Mouse (Mus musculus) embryonic facial prominence, embryonic 13.5 days (tissue): ENCODE data around the gene Clstn1. TPM values are rescaled to one million over a fixed set of nuclear protein-coding genes. Genes with fewer than 3 reads are reported as not detected.

Source experiments
- ATAC-seq: fragments of 200-750 bp; cut with Nextera tagmentation; 2 replicates; pipeline ENCODE4 v1.8.0; 2017; ENCODE audit warnings: low read depth; ENCODE audit not compliant: insufficient number of reproducible peaks, insufficient read depth, low FRiP score, low TSS enrichment
- H3K27ac ChIP-seq: fragments of 300-500 bp; sonication (generic); 2 replicates; pipeline ENCODE4 v1.5.1; 2015; ENCODE audit warnings: moderate library complexity, mild to moderate bottlenecking, inconsistent platforms
- H3K27me3 ChIP-seq: fragments of 300-500 bp; sonication (generic); 2 replicates; pipeline ENCODE4 v1.6.1; 2015; ENCODE audit warnings: mild to moderate bottlenecking, inconsistent platforms
- H3K36me3 ChIP-seq: fragments of 300-500 bp; sonication (generic); 2 replicates; pipeline ENCODE4 v1.6.1; 2015; ENCODE audit warnings: mild to moderate bottlenecking, inconsistent platforms
- H3K4me1 ChIP-seq: fragments of 300-500 bp; sonication (generic); 2 replicates; pipeline ENCODE4 v1.6.1; 2015; ENCODE audit warnings: inconsistent platforms
- H3K4me2 ChIP-seq: fragments of 300-500 bp; sonication (generic); 2 replicates; pipeline ENCODE4 v1.6.1; 2015; ENCODE audit warnings: moderate library complexity, mild to moderate bottlenecking, inconsistent platforms
- H3K4me3 ChIP-seq: fragments of 300-500 bp; sonication (generic); 2 replicates; pipeline ENCODE4 v1.5.1; 2015; ENCODE audit warnings: mild to moderate bottlenecking, inconsistent platforms
- H3K9ac ChIP-seq: fragments of 300-500 bp; sonication (generic); 2 replicates; pipeline ENCODE4 v1.6.1; 2015; ENCODE audit warnings: mild to moderate bottlenecking, inconsistent platforms
- H3K9me3 ChIP-seq: fragments of 300-500 bp; sonication (generic); 2 replicates; pipeline ENCODE4 v1.6.1; 2016; ENCODE audit warnings: inconsistent platforms
- WGBS: fragments of 180-500 bp; shearing (Covaris S2); methylation state at CpG from one replicate; pipeline ENCODE4 v1.1.7; 2015; ENCODE audit warnings: mixed read lengths; 5-methylcytosine and 5-hydroxymethylcytosine counted together
- polyA plus RNA-seq: library from polyadenylated mRNA; unstranded; fragments of >200 nt; fragmentation: Nextera tagmentation; extraction: Ambion mirVana; gene quantifications from 2 replicates; pipeline ENCODE4 v1.2.1, GENCODE M21; 2015

Gene Clstn1
- polyA plus RNA-seq: 21.5 and 51.2 TPM in 2 replicates

DNA sequence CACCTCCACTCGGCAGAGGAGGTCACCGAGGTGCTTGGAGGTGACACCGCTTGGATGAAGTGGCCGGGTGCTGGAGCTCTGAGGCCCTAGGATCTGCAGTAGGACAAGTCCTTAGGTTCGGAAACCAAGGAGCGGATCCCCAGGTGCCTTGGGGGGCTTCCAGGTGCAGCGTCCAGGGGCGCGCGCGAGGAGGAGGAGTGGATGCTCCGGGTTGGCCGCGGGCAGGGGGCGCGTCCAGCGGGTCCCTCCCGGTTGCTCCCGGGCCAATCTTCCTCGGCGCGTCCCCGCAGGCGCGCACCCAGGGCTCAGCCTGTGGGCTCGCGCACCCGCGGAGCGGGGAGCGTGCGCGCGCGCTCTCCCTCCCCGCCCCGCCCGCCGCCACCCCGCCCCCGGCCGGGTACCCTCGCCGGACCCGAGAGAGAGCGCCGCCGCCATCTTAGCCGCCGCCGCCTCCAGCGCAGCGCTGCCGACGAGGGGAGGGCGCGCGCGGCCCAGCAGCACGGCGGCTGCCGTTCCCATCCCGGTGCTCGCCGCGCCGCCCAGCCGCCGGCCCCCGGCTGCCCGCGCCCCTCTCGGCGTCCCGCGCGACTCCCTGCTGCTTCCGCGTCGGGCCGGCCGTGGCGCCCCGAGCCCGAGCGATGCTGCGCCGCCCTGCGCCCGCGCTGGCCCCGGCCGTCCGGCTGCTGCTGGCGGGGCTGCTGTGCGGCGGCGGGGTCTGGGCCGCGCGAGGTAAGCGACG lies at the start of gene Clstn1:
Gene Clstn1 (plus strand): TSS at position 425 of the 739 bp plus-strand sequence.
- Histone ChIP-seq H3K4me2 (peak within 1 kb of the TSS; percentile 95), H3K9ac (peak within 1 kb of the TSS; percentile 89), H3K4me3 (peak within 1 kb of the TSS; percentile 82), H3K9me3 (0 out of 2 replicates have a peak, but pooled peaks cover under 1% of the 10 kb centered on the region), H3K4me1 (peaks cover 13% of the 10 kb centered on the region), H3K27ac (peak within 1 kb of the TSS; percentile 22; the same call in 1 of the 2 replicates), H3K36me3 (no peaks in the 10 kb centered on the region), H3K27me3 (peaks cover 57% of the 10 kb centered on the region)
- WGBS: under 1% methylated on average over 76 of the region's 103 CpGs
- ATAC-seq: peak; percentile 38

DNA sequence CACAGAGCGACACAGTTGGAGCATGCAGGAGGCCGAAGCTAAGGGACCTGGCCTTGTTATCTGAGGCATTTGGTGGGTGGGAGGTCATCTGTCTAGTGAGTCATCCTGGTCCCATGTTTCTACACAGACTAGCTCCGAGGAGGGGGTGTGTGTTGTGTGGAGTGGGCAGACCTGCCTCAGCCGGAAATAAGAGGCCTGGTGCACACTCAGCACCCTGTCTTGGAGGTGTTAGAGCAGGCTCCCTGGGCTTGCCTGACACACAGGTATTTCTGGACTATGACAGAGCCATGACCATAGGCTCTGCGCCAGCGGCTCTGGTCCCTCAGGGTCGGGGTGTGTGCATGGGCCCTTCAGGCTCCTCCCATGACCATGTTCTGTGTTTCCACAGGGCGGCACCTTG lies 46.8 kb upstream of the Clstn1 start:
- Histone ChIP-seq H3K27ac (no peak overlapping the region), H3K4me2 (no peak overlapping the region), H3K9ac (no peak overlapping the region), H3K36me3 (peaks cover 3% of the 10 kb centered on the region; the same call in 1 of the 2 replicates), H3K9me3 (no peaks in the 10 kb centered on the region), H3K4me3 (no peak overlapping the region), H3K4me1 (peaks cover 19% of the 10 kb centered on the region), H3K27me3 (no peaks in the 10 kb centered on the region)
- ATAC-seq: no peak
- WGBS: 80% methylated on average over 8 of the region's 8 CpGs

DNA sequence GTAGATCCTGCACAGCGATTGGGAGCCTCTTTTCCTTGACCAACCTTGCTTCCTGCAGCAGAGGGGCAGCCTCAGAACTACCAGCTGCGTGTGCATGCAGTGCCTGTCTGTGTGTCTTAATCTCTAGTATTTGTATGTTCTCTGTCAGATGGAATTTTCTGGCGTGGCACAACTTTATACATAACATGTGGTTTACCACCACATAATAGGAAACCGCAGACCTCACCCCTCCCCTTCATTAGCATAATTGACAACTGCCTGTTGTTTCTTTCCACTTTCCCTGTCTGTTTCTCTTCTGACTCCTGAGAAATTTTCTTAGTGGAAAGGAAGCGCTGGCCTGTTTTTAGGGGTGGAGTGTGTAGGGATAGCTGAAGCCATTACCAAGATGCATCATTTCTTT lies 44.3 kb upstream of the Clstn1 start:
- Histone ChIP-seq H3K9me3 (no peaks in the 10 kb centered on the region), H3K27ac (0 out of 2 replicates have a peak overlapping the region, but pooled peaks have one; percentile 7), H3K9ac (0 out of 2 replicates have a peak overlapping the region, but pooled peaks have one; percentile 21), H3K4me1 (peaks cover 19% of the 10 kb centered on the region), H3K4me2 (peak overlapping the region; percentile 18; the same call in 1 of the 2 replicates), H3K27me3 (no peaks in the 10 kb centered on the region), H3K4me3 (no peak overlapping the region), H3K36me3 (peaks cover 21% of the 10 kb centered on the region)
- ATAC-seq: no peak
- WGBS: 37% methylated on average over 5 of the region's 5 CpGs

DNA sequence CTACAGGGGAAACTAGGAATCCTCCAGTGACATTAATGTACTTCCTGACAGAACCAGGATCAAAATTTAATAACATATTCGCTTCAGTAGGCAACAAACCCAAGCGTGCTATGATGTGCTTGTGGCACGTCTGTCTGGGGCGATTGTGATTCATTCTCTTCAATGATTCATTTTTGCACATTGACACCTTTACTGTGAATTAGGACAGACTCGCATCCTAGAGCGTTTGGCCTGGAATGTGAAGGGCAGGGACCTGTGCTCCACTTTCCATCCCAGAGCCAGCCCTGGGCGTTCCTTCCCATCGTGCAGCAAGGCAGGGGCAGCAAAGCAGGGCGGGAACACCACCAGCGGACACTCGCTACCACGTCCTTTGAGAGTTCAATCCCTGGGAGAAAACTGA lies 43.8 kb upstream of the Clstn1 start:
- WGBS: 76% methylated on average over 12 of the region's 12 CpGs
- Histone ChIP-seq H3K27ac (no peak overlapping the region), H3K27me3 (no peaks in the 10 kb centered on the region), H3K4me2 (no peak overlapping the region), H3K36me3 (peaks cover 23% of the 10 kb centered on the region), H3K4me3 (no peak overlapping the region), H3K4me1 (peaks cover 19% of the 10 kb centered on the region), H3K9ac (no peak overlapping the region), H3K9me3 (no peaks in the 10 kb centered on the region)
- no peak for ATAC-seq

DNA sequence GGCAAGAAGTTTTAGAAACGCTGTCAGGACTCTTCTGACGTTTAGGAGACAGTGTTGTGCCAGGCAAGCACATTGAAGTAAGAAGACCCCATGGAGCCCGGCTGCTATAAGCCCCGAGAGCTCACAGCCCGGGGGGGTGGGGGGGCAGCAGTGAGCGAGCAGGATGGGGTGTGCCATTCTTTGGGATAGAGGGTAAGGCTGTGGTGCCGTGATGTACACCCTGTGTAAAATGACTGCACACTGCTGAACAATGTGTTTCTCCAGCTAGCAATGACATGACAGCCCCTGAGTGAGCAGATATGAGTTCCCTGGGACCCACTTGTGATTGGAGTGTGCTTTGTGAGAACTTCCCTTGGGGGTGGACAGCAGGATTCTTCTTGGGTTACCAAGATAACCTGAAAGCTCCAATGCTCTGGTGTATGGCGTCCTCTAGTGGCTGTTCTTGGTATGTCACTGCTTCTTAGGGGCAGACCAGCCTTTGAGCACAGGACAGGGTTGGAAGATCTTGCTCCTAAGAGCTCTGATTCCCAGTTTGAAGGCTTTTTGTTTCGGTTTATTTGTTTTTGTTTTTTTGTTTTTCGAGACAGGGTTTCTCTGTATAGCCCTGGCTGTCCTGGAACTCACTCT lies 43.2 kb upstream of the Clstn1 start:
- H3K9ac ChIP-seq: no peak overlapping the region
- peaks cover 28% of the 10 kb centered on the region for H3K36me3 ChIP-seq
- 47% methylated on average over 10 of the region's 10 CpGs for WGBS
- H3K9me3 ChIP-seq: no peaks in the 10 kb centered on the region
- H3K27me3 ChIP-seq: no peaks in the 10 kb centered on the region
- no peak overlapping the region for H3K27ac ChIP-seq
- H3K4me1 ChIP-seq: peaks cover 19% of the 10 kb centered on the region
- ATAC-seq: no peak
- no peak overlapping the region for H3K4me2 ChIP-seq
- H3K4me3 ChIP-seq: no peak overlapping the region

DNA sequence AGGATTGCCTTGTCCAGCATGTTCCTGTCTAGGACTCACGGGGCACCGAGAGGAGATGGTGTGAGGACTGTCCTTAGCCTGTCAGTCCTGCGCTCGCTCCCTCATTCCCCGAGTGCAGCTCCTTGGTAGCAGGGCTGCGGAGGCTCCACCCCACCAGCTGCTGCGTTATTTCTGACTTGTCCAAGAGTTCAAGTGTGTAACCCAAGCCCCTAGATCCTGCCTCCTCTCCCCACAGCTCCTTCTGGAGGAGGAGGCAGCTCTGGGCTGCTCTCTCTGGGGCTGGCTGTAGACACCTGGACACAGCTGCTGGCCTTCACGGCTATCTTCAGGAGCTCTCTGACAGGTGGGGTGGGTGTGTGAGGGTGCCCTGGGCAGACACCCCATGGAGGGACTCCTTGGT lies 41.4 kb upstream of the Clstn1 start:
- no peak overlapping the region for H3K4me2 ChIP-seq
- no peaks in the 10 kb centered on the region for H3K27me3 ChIP-seq
- no peak overlapping the region for H3K9ac ChIP-seq
- ATAC-seq: no peak
- H3K4me1 ChIP-seq: peaks cover 16% of the 10 kb centered on the region
- H3K4me3 ChIP-seq: no peak overlapping the region
- peaks cover 33% of the 10 kb centered on the region for H3K36me3 ChIP-seq
- 78% methylated on average over 8 of the region's 8 CpGs for WGBS
- no peak overlapping the region for H3K27ac ChIP-seq
- no peaks in the 10 kb centered on the region for H3K9me3 ChIP-seq

DNA sequence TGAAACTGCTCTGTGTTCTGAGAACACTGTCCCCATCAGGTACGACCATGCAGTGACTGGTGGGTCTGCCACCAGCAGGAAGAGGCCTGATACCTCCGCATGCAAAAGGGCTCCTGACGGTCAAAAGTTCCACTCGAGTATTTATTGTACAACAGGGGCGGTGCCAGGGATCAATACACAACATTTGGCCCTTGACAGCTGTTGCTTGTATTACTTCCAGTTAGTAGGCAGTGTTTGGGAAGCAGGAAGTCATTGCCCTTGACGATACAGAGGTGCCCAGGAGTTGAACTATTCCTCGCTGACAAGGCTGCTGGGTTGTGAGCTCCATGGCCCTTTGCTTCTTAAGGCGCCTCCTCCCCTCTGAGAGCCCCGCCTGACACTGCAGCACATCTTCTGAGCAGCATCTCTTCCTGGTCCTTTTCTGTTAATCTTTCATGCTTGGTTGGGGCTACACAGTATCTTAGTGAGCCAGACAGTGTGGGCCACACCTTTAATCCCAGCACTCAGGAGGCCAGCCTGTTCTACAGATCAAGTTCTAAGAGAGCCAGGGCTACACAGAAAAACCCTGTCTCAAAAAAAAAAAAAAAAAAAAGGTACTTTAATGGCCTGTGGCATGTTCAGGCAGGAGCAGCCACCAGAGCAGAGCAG lies 39.3 kb upstream of the Clstn1 start:
- Histone ChIP-seq H3K9me3 (no peaks in the 10 kb centered on the region), H3K4me2 (no peak overlapping the region), H3K4me3 (no peak overlapping the region), H3K4me1 (peaks cover 9% of the 10 kb centered on the region), H3K27ac (peak overlapping the region; percentile 45; the same call in 1 of the 2 replicates), H3K27me3 (no peaks in the 10 kb centered on the region), H3K9ac (no peak overlapping the region), H3K36me3 (peaks cover 40% of the 10 kb centered on the region)
- 83% methylated on average over 9 of the region's 9 CpGs for WGBS
- no peak for ATAC-seq

DNA sequence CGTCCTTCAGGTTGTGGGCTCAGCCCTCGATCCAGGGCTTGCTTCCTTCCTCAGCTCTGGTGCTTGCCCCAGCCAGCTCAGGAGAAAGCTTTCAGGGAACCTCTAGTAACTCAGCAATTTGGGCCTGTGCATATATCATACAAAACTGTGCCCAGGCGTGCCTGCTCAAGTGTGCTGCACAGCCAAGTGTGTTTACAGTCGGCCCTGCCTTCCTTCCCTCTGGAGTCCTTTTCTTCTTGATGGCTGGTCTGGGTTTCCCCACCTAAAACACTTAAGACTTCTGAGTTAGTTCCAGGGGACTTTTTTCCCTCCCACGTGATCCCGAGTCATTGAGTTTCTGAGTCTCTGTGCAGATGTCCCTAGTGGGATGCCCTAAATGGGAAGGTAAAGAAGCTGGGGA lies 38.7 kb upstream of the Clstn1 start:
- 68% methylated on average over 6 of the region's 6 CpGs for WGBS
- no peak overlapping the region for H3K4me2 ChIP-seq
- H3K9ac ChIP-seq: no peak overlapping the region
- H3K4me1 ChIP-seq: peaks cover 3% of the 10 kb centered on the region
- peaks cover 40% of the 10 kb centered on the region for H3K36me3 ChIP-seq
- H3K9me3 ChIP-seq: no peaks in the 10 kb centered on the region
- H3K4me3 ChIP-seq: no peak overlapping the region
- ATAC-seq: no peak
- no peaks in the 10 kb centered on the region for H3K27me3 ChIP-seq
- H3K27ac ChIP-seq: peak overlapping the region; percentile 45; the same call in 1 of the 2 replicates

DNA sequence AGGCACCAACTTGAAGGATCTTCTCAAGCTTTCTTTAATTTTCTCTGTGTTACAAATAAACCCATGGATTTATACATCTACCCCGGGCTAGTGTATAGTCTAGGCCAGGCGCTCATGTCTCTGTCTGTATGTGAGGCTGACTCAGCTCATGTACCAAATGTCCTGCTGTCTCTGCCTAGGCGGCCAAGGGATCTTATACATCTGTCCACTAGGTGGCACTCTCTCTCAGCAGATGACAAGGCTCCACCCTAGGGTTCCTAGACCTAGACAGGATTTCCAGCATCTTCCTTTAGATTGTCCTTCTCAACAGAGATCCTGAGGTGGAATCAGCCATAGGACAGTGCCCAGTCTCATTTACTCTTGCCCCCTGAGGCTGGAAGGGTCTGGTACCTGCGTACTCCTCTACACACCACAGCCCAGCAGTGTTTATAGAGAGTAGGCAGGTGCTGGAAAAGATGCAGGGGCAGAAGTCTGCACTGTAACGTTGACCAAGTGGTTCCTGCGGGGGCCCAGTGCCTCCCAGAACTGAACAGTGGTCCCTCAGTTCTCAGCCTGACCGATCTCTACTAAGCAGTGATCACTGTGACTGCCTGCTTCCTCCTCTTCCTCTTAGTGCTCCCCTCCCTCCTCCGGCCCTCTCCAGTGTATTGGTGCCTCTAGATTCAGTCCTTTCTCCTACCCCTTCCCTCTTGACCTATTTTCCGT lies 36.9 kb upstream of the Clstn1 start:
- no peak for ATAC-seq
- WGBS: 63% methylated on average over 9 of the region's 9 CpGs
- Histone ChIP-seq H3K27me3 (no peaks in the 10 kb centered on the region), H3K4me2 (no peak overlapping the region), H3K36me3 (peaks cover 42% of the 10 kb centered on the region), H3K9me3 (no peaks in the 10 kb centered on the region), H3K27ac (no peak overlapping the region), H3K4me3 (no peak overlapping the region), H3K9ac (no peak overlapping the region), H3K4me1 (peaks cover 3% of the 10 kb centered on the region; the same call in 1 of the 2 replicates)

DNA sequence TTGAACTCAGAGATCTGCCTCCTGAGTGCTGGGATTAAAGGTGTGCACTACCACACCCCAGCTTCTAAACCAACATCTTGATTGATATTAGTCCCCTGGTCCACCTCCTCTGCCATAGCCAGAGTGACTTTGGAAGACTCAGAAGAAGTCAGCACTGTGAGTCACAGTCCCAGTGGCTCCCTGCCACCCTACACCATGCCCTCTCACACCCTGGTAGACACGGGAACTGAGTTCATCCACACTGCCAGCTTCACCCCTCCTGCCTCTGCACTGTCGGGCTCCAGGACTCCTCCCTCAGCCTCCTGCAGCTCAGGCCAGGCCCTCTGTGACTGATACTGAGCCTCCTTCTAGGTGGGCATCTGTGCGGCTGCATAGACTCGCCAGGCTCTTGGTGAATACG lies 35.4 kb upstream of the Clstn1 start:
- no peaks in the 10 kb centered on the region for H3K27me3 ChIP-seq
- no peak overlapping the region for H3K4me2 ChIP-seq
- no peak overlapping the region for H3K4me3 ChIP-seq
- no peaks in the 10 kb centered on the region for H3K9me3 ChIP-seq
- H3K9ac ChIP-seq: no peak overlapping the region
- no peak overlapping the region for H3K27ac ChIP-seq
- peaks cover 4% of the 10 kb centered on the region; the same call in 1 of the 2 replicates for H3K4me1 ChIP-seq
- ATAC-seq: no peak
- peaks cover 34% of the 10 kb centered on the region for H3K36me3 ChIP-seq
- 84% methylated on average over 5 of the region's 5 CpGs for whole genome bisulfite sequencing

DNA sequence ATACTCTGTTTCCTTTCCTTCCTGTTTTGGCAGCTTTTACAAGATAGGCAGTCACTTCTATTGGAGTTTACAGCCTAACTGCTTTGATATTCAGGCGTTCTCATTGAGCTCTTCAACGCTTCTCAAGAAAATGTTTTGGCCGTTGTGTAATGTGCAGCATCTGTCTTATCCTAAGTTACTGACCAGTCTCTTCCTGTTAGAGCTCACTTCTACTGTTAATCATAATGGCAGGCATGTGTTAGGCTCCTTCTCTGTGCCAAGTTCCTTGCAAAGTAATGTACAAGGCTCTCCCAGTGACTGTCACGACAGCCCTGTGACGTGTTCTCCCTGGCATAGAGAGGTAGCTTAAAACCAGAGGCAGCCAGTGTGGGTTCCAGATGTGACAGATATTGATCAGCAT lies 34.6 kb upstream of the Clstn1 start:
- no peak for ATAC-seq
- Histone ChIP-seq H3K27ac (no peak overlapping the region), H3K36me3 (peaks cover 26% of the 10 kb centered on the region; the same call in 1 of the 2 replicates), H3K9me3 (no peaks in the 10 kb centered on the region), H3K4me1 (peaks cover 4% of the 10 kb centered on the region; the same call in 1 of the 2 replicates), H3K4me3 (no peak overlapping the region), H3K27me3 (no peaks in the 10 kb centered on the region), H3K9ac (no peak overlapping the region), H3K4me2 (no peak overlapping the region)
- 84% methylated on average over 5 of the region's 5 CpGs for WGBS
